Mouse (Mus musculus) cerebellum, adult 2 months (tissue): ENCODE results near the gene Fanca. TPM values are rescaled to one million over a fixed set of nuclear protein-coding genes. Genes with fewer than 3 reads are reported as not detected.

Experiments
- DNase-seq, 2 experiments: peaks; one replicate each; pipeline ENCODE4 v3.0.0; 2021
- H3K27ac ChIP-seq: fragments of 200-500 bp; 2 replicates; pipeline ENCODE4 v1.5.1; 2012; ENCODE audit warnings: low read length, control low read depth, inconsistent platforms; ENCODE audit not compliant: insufficient read depth
- H3K27me3 ChIP-seq: fragments of 200-500 bp; 2 replicates; pipeline ENCODE4 v1.6.1; 2012; ENCODE audit warnings: inconsistent platforms, mild to moderate bottlenecking, low read length, moderate library complexity; ENCODE audit not compliant: control insufficient read depth, insufficient read depth
- H3K4me1 ChIP-seq: fragments of 200-500 bp; 2 replicates; pipeline ENCODE4 v1.6.1; 2011; ENCODE audit warnings: low read length; ENCODE audit not compliant: control insufficient read depth, insufficient read depth
- H3K4me3 ChIP-seq: fragments of 200-500 bp; replicated peaks from 2 replicates; pipeline ENCODE3; 2011; ENCODE audit warnings: mild to moderate bottlenecking, low read depth, low read length, control low read depth; ENCODE audit not compliant: insufficient read depth
- CTCF ChIP-seq: fragments of 200-500 bp; IDR thresholded peaks from 2 replicates; pipeline ENCODE4 v1.5.1; 2011; ENCODE audit warnings: low read depth, mild to moderate bottlenecking, control low read depth, low read length, moderate library complexity, borderline replicate concordance; ENCODE audit not compliant: insufficient read depth
- POLR2A ChIP-seq: fragments of 200-500 bp; IDR thresholded peaks from 2 replicates; pipeline ENCODE4 v1.6.1; 2011; ENCODE audit warnings: low read length, control low read depth, borderline replicate concordance; ENCODE audit not compliant: insufficient read depth
- WGBS: fragments of 180-500 bp; shearing (Covaris S2); methylation state at CpG from one replicate; pipeline ENCODE4 v1.1.7; 2018; 5-methylcytosine and 5-hydroxymethylcytosine counted together
- polyA plus RNA-seq: library from polyadenylated mRNA; depleted of rRNA; stranded (reverse); fragments of >200 nt; gene quantifications from 2 replicates; pipeline ENCODE4 v1.2.3, GENCODE M21; 2012; rRNA removed

The Fanca gene
- polyA plus RNA-seq, 1 experiment: 3.9 TPM

- no peaks in the 10 kb centered on the region for H3K27me3 ChIP-seq
- 45% methylated on average over 1 of the region's 1 CpGs for WGBS
- no peak for DNase-seq
- peaks cover 2% of the 10 kb centered on the region; the same call in 1 of the 2 replicates for H3K4me1 ChIP-seq
- no peak overlapping the region for H3K27ac ChIP-seq
- TF ChIP-seq CTCF: no peak
- TF ChIP-seq POLR2A: no peak
- no peak overlapping the region for H3K4me3 ChIP-seq
Measured at GRCm38 (mm10) chr8:123220917-123221316, 97.5 kb downstream of the Fanca start.

Other genes starting within 250 kb of the Fanca start
- 829 and 864 TPM in 2 replicates for gene Rpl13, start 216.2 kb downstream of the Fanca start, polyA plus RNA-seq
- 6.2 and 7.1 TPM in 2 replicates for gene Cpne7, start 201.2 kb downstream of the Fanca start, polyA plus RNA-seq
- 0.39 and 0.60 TPM in 2 replicates for gene Sult5a1, start 160.3 kb downstream of the Fanca start, polyA plus RNA-seq
- gene Dpep1, start 132.3 kb downstream of the Fanca start, polyA plus RNA-seq: 0.16 and 0.59 TPM in 2 replicates
- gene Chmp1a, start 105.8 kb downstream of the Fanca start, polyA plus RNA-seq: 95.0 and 98.2 TPM in 2 replicates
- gene Spata33, start 105.7 kb downstream of the Fanca start, polyA plus RNA-seq: 6.4 TPM in 2 replicates
- 92.1 and 97.0 TPM in 2 replicates for gene Cdk10, start 93.7 kb downstream of the Fanca start, polyA plus RNA-seq
- gene Spata2l, start 82.3 kb downstream of the Fanca start, polyA plus RNA-seq: 18.5 and 22.1 TPM in 2 replicates
- gene Zfp276, start 64.4 kb downstream of the Fanca start, polyA plus RNA-seq: 33.5 and 36.8 TPM in 2 replicates
- gene Vps9d1, start 64.2 kb downstream of the Fanca start, polyA plus RNA-seq: 83.7 and 86.7 TPM in 2 replicates
- 33.0 and 36.4 TPM in 2 replicates for gene Spire2, start 14.1 kb upstream of the Fanca start, polyA plus RNA-seq
- 691 and 692 TPM in 2 replicates for gene Tcf25, start 55.2 kb upstream of the Fanca start, polyA plus RNA-seq
- 0.05 and 0.06 TPM in 2 replicates for gene Mc1r, start 88.5 kb upstream of the Fanca start, polyA plus RNA-seq
- gene Tubb3, start 92.8 kb upstream of the Fanca start, polyA plus RNA-seq: 670 and 684 TPM in 2 replicates
- 73.1 and 73.4 TPM in 2 replicates for gene Def8, start 105.0 kb upstream of the Fanca start, polyA plus RNA-seq
- gene Afg3l1, start 159.3 kb upstream of the Fanca start, polyA plus RNA-seq: 28.2 and 32.5 TPM in 2 replicates
- gene Dbndd1, start 196.9 kb upstream of the Fanca start, polyA plus RNA-seq: 39.5 and 39.7 TPM in 2 replicates
- 40.7 and 42.9 TPM in 2 replicates for gene Gas8, start 200.3 kb upstream of the Fanca start, polyA plus RNA-seq